Mouse (Mus musculus) lung, embryonic 14.5 days (tissue): ENCODE measurements at regions not wholly inside any gene's neighbourhood (a gene's known extent, or its start where the extent isn't known, plus 50 kb on each side); places are given as distances from the start of the nearest gene placed in this dataset.

Experiments
- ATAC-seq: fragments of 200-750 bp; cut with Nextera tagmentation; 2 replicates; pipeline ENCODE4 v1.8.0; 2017; ENCODE audit warnings: mild to moderate bottlenecking, moderate TSS enrichment, moderate library complexity; ENCODE audit not compliant: insufficient read depth
- DNase-seq: peaks from one replicate; pipeline ENCODE4 v3.0.0-alpha.2; 2015
- H3K27ac ChIP-seq: fragments of 300-500 bp; sonication (generic); 2 replicates; pipeline ENCODE4 v1.5.1; 2014; ENCODE audit warnings: low read depth, mild to moderate bottlenecking, moderate library complexity
- H3K27me3 ChIP-seq: fragments of 300-500 bp; sonication (generic); 2 replicates; pipeline ENCODE4 v1.6.1; 2014; ENCODE audit warnings: low read length, control low read depth; ENCODE audit not compliant: insufficient read depth
- H3K36me3 ChIP-seq: fragments of 300-500 bp; sonication (generic); 2 replicates; pipeline ENCODE4 v1.6.1; 2014; ENCODE audit warnings: control low read depth; ENCODE audit not compliant: insufficient read depth
- H3K4me1 ChIP-seq: fragments of 300-500 bp; sonication (generic); 2 replicates; pipeline ENCODE4 v1.6.1; 2014; ENCODE audit warnings: antibody characterized with exemption, control low read depth; ENCODE audit not compliant: insufficient read depth
- H3K4me2 ChIP-seq: fragments of 300-500 bp; sonication (generic); 2 replicates; pipeline ENCODE4 v1.6.1; 2014; ENCODE audit warnings: mild to moderate bottlenecking
- H3K4me3 ChIP-seq: fragments of 300-500 bp; sonication (generic); 2 replicates; pipeline ENCODE4 v1.5.1; 2014; ENCODE audit warnings: low read depth, low read length
- H3K9ac ChIP-seq: fragments of 300-500 bp; sonication (generic); 2 replicates; pipeline ENCODE4 v1.6.1; 2014
- H3K9me3 ChIP-seq: fragments of 300-500 bp; sonication (generic); 2 replicates; pipeline ENCODE4 v1.6.1; 2016; ENCODE audit warnings: low read depth, low read length, control low read depth
- CTCF ChIP-seq: IDR thresholded peaks from 2 replicates; pipeline ENCODE4 v1.5.1; 2016; ENCODE audit warnings: antibody characterized with exemption, low read depth
- whole genome bisulfite sequencing: fragments of 180-500 bp; shearing (Covaris S2); extraction: QIAGEN DNeasy Blood & Tissue Kit; methylation state at CpG from one replicate; pipeline ENCODE4 v1.1.7; 2014; 5-methylcytosine and 5-hydroxymethylcytosine counted together

DNA sequence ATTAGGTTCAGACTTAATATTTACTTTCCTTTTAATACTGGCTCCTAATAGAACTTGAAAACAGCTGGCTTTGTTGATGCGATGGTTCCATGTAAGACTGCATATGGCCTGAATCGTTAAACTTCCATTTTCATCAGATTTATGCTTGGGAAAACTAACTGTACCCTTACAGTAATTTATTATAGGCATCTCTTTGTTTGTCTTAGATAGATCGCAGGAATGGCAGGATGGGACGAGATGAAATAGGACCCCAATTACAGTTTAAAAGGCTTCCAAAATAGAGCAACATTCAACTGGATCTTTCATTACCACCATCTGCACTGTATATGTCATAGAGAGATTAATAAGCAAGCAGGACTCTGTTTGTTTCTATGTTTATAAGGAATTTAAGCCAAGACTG lies 335.3 kb downstream of the Fat4 start:
- WGBS, result 39% methylated on average over 4 of the region's 4 CpGs
- TF ChIP-seq CTCF, result no peak
- Histone ChIP-seq H3K9me3 (no peaks in the 10 kb centered on the region), H3K36me3 (no peaks in the 10 kb centered on the region), H3K4me1 (no peaks in the 10 kb centered on the region), H3K9ac (no peak overlapping the region), H3K27me3 (no peaks in the 10 kb centered on the region), H3K4me3 (no peak overlapping the region), H3K27ac (no peak overlapping the region), H3K4me2 (no peak overlapping the region)
- ATAC-seq (no peak), DNase-seq (peak; percentile 37)

DNA sequence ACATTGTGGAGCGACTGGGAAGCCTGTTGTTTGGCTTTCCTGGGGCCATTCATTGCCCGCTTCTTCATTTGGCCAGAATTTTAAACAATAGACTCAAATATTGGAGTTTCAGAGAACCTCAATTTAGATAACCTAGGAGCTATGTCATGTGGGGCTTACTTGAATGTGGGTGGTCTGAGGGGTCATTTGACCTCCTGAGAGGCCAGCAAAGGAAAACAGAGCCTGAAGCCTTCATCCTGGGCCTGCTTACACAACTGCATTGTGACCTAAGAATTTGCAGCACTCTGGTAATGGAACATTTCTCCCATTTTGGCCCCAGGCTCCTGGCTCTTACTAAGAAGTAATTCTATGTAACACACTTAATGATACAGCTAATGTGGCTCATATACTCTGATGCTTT lies 348.2 kb downstream of the Fat4 start:
- ATAC-seq (no peak), DNase-seq (no peak)
- no peaks in the 10 kb centered on the region for H3K36me3 ChIP-seq
- no peak for TF ChIP-seq CTCF
- no peaks in the 10 kb centered on the region for H3K4me1 ChIP-seq
- H3K27ac ChIP-seq, result no peak overlapping the region
- WGBS, result 51% methylated on average over 2 of the region's 2 CpGs
- no peaks in the 10 kb centered on the region for H3K27me3 ChIP-seq
- H3K4me3 ChIP-seq, result no peak overlapping the region
- no peak overlapping the region for H3K4me2 ChIP-seq
- no peaks in the 10 kb centered on the region for H3K9me3 ChIP-seq
- no peak overlapping the region for H3K9ac ChIP-seq

DNA sequence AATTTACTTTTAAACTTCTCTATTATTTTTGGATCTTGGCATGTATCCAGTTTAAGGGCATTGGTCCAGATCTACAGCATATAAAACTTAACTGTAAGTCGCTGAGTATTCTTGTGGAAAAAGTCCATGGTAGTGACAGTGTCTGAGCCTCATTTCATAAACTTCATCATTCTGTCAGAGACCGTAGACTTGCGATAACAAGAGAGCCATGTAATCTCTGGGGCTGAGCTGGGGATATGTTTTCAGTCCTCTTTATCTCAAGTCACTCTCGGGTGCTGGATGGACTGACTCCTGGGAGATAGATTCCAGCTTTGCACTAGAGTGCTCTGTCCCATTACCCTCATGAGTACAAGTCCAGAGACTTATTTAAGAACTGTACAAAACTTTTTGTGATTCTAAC lies 362.0 kb downstream of the Fat4 start:
- H3K9me3 ChIP-seq, result no peaks in the 10 kb centered on the region
- peaks cover 3% of the 10 kb centered on the region for H3K4me1 ChIP-seq
- H3K27me3 ChIP-seq, result no peaks in the 10 kb centered on the region
- WGBS, result 31% methylated on average over 4 of the region's 4 CpGs
- H3K27ac ChIP-seq, result no peak overlapping the region
- DNase-seq, result peak; percentile 78
- peak; percentile 83 for ATAC-seq
- no peak overlapping the region for H3K4me3 ChIP-seq
- no peak overlapping the region for H3K9ac ChIP-seq
- H3K4me2 ChIP-seq, result no peak overlapping the region
- no peaks in the 10 kb centered on the region for H3K36me3 ChIP-seq
- no peak for TF ChIP-seq CTCF

GRCm38 (mm10) chr3:39249224-39249892 lies 362.6 kb downstream of the Fat4 start:
- no peak for TF ChIP-seq CTCF
- Histone ChIP-seq H3K9me3 (no peaks in the 10 kb centered on the region), H3K36me3 (no peaks in the 10 kb centered on the region), H3K9ac (no peak overlapping the region), H3K27ac (0 out of 2 replicates have a peak overlapping the region, but pooled peaks have one; percentile 37), H3K4me2 (no peak overlapping the region), H3K4me3 (no peak overlapping the region), H3K4me1 (peaks cover 3% of the 10 kb centered on the region), H3K27me3 (no peaks in the 10 kb centered on the region)
- peak; percentile 62 for DNase-seq
- ATAC-seq, result peak; percentile 63; the same call in 1 of the 2 replicates
- 45% methylated on average over 4 of the region's 4 CpGs for WGBS

DNA sequence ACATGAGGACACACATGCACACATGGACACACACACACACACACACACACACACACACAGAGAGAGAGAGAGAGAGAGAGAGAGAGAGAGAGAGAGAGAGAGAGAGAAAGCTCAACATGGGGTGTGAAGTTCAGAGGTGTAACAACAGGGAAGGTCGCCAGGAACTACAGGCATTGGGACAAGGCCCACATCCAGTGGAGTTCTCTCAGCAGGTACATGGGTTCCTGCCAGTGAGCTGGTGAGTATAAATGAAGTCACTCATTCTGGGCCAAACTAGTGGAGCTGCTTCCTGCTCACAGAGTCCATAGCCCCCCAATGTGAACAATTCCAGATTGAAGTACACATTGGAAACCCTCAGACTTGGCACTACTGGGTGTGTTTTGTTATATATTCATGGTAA lies 366.3 kb downstream of the Fat4 start:
- Histone ChIP-seq H3K9me3 (no peaks in the 10 kb centered on the region), H3K27me3 (no peaks in the 10 kb centered on the region), H3K9ac (no peak overlapping the region), H3K4me3 (no peak overlapping the region), H3K4me2 (no peak overlapping the region), H3K27ac (no peak overlapping the region), H3K4me1 (peaks cover 3% of the 10 kb centered on the region), H3K36me3 (no peaks in the 10 kb centered on the region)
- TF ChIP-seq CTCF, result no peak
- 76% methylated on average over 1 of the region's 1 CpGs for WGBS
- ATAC-seq, result no peak
- no peak for DNase-seq

- H3K9me3 ChIP-seq, result no peaks in the 10 kb centered on the region
- no peaks in the 10 kb centered on the region for H3K4me1 ChIP-seq
- H3K4me2 ChIP-seq, result no peak overlapping the region
- no peak overlapping the region for H3K9ac ChIP-seq
- no peaks in the 10 kb centered on the region for H3K36me3 ChIP-seq
- H3K27me3 ChIP-seq, result no peaks in the 10 kb centered on the region
- WGBS, result 54% methylated on average over 2 of the region's 2 CpGs
- no peak overlapping the region for H3K4me3 ChIP-seq
- DNase-seq (no peak), ATAC-seq (no peak)
- H3K27ac ChIP-seq, result no peak overlapping the region
- no peak for TF ChIP-seq CTCF
These were observed 378.1 kb downstream of the Fat4 start for GRCm38 (mm10) chr3:39264671-39265430.

DNA sequence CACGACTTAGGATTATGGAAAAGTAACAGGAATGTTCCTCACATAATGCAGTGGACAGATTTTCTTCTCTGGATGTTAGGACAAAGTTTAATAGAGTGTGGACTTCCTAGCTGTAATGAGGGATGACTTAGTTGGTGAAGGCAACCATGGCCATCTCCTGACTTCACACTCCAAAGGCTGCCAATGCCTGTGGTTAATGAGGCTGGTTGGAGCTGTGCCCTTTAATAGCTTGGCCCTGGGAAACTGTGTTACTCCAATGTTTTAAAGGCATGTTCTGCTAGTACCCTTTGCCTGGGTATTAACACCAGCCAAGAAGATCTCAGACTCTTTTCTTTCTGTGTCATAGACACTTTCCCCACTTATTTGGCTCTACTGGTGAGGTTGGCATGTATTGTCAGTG lies 378.9 kb downstream of the Fat4 start:
- DNase-seq (no peak), ATAC-seq (no peak)
- Histone ChIP-seq H3K27ac (no peak overlapping the region), H3K9me3 (no peaks in the 10 kb centered on the region), H3K27me3 (no peaks in the 10 kb centered on the region), H3K9ac (no peak overlapping the region), H3K36me3 (no peaks in the 10 kb centered on the region), H3K4me1 (no peaks in the 10 kb centered on the region), H3K4me3 (no peak overlapping the region), H3K4me2 (no peak overlapping the region)
- WGBS, result 76% methylated on average over 1 of the region's 1 CpGs
- no peak for TF ChIP-seq CTCF
